Mouse (Mus musculus): ENCODE measurements around the gene Cuzd1.

Gene Cuzd1

GRCm38 (mm10) chr7:131322192-131322591 is at the start of gene Cuzd1:
Gene Cuzd1 (minus strand): TSS chr7:131322292.
- DNase-seq: no peak

- DNase-seq: no peak
Observed at GRCm38 (mm10) chr7:131371470-131371860, 49.4 kb upstream of the Cuzd1 start.

DNA sequence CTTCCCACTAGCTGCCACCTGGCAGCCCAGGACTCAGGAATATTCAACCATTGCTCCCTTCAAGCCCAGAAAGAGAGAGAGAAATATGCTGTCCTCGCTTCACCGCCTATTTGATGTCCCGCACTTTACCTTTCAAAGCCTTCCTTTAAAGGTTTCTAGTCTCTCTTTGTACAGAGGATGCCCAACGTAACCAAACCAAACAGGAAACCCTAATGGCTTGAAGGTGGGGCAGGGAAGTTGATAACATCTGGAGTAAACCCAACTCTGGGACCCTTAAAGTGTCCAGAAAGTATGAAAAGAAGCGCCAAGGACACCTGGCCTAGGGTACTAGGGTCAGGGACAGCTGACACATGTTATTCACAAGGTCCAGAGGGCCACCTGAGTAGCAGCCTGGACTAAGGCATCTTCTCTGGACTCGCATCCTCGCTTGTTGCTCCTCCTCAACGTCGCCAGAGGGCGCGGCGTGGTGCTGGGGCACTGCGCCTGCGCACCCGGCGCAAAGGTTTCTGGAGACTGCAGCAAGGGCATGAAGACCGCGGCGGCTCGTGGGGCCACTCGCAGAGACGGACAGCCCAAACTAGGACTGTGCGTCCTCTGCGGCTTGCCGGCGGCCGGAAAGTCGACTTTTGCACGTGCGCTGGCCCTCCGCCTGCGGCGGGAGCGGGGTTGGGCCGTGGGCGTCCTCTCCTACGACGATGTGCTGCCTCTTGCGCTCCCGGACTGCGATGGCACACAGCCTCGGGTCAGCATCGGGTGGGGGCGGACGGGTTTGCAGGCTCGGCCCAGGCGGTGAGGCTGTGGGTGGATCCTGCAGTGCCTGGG is 48.8 kb upstream of the Cuzd1 start, which contains the start of gene Pstk:
Pstk (plus strand) TSS at position 494 of the 822 bp plus-strand sequence.
- DNase-seq: peak; percentile 93

DNA sequence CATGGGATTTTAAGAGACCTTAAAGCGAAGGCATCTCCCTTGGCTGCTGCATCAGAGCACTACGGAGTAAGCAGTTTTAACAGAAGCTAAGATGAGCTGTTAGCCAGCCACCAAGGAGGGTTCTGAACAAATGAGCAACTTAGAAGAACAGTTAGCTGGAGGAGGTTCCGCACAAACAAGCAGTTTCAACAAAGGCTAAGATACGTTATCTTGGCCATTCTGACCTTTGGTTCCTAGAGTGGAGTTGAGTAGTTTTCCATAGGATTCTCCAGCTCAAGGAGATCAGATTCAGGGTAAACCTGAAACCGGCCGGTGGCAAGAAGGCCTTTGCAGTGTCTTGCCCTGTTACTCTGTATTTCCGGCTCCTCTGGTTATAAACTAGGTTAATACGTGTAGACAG is 42.0 kb upstream of the Cuzd1 start:
- DNase-seq: no peak

GRCm38 (mm10) chr7:131362615-131363300 is 40.7 kb upstream of the Cuzd1 start, which contains the start of gene 2310057M21Rik:
Gene 2310057M21Rik (minus strand): TSS chr7:131362759.
- peak; percentile 93 for DNase-seq

- DNase-seq: no peak
Observed at GRCm38 (mm10) chr7:131362269-131362614, 40.1 kb upstream of the Cuzd1 start.

GRCm38 (mm10) chr7:131356105-131356504 is 34.0 kb upstream of the Cuzd1 start:
- DNase-seq: no peak

DNA sequence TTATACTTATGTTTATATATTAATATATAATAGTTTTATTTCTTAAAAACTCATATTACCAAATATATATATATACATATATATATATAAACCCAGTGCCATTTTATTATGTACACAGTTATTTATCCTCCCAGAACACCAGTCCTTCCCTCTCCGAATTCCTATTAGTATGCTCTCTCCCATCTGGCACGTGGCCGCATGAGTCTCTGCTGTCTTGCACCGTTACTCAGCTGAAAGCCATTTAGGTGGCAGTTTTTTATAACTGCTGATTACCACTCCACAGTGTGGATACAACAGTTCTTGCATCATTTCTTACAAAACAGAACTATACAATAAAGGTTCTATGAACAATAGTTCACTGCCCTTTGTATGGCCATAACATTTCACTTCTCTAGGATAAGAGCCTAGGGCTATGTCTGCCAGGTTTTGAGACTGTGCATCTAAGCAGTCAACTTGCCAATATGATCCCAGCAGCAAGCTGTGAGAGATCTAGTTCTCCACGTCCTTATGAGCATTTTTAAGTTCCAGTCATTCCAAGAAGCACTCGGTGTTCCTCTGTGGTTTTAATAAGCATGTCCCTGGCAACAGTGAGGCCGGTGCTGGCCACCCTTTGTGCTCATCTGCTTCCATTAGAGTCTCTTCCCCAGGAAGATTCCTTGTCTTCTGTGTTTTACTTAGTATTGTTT is 23.9 kb upstream of the Cuzd1 start:
- DNase-seq: no peak

GRCm38 (mm10) chr7:131337502-131338068 is 15.5 kb upstream of the Cuzd1 start:
- no peak for DNase-seq

DNA sequence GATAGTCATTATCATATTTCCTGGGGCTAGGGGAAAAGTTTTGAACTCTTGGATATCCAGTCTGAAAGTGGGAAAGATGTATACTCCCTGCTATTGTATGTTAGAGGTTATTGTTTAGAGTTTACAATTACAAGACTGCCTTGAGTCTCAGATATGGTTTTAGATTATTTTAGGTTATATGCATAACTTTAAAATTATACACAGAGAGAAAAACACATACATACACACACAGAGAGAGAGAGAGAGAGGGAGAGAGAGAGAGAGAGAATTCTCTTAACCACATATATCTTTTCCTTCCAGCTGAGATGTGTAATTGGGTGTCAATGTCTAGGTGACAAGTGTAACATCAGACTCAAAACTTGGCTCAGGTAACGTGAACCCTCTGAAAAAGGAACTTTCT is 11.5 kb upstream of the Cuzd1 start, which contains the start of gene Fam24a:
Fam24a (plus strand) TSS at position 301 of the 400 bp plus-strand sequence.
- no peak for DNase-seq

GRCm38 (mm10) chr7:131331688-131332087 is 9.6 kb upstream of the Cuzd1 start:
- DNase-seq: no peak

GRCm38 (mm10) chr7:131329416-131329815 is 7.3 kb upstream of the Cuzd1 start, which contains the start of gene Fam24b:
Gene Fam24b (minus strand): TSS chr7:131329516.
- no peak for DNase-seq

DNA sequence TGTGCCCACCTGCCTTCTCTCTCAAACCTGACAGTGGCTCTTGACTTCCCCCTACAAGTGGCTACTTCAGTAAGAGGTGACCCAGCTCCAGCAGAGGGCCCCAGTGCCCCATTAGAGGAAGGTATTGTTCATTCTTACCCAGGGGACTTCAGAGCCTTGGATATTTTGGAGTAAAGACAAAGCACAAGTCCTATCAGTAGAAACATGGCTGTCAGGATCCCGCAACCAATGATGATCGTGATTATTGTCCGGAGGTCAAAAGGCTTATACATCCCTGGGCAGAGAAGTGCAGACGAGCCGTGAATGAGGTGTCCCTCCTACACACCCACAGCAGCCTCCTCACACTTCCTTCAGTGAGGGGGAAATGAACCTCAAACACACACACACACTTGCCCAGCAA is 5.0 kb upstream of the Cuzd1 start:
- no peak for DNase-seq

DNA sequence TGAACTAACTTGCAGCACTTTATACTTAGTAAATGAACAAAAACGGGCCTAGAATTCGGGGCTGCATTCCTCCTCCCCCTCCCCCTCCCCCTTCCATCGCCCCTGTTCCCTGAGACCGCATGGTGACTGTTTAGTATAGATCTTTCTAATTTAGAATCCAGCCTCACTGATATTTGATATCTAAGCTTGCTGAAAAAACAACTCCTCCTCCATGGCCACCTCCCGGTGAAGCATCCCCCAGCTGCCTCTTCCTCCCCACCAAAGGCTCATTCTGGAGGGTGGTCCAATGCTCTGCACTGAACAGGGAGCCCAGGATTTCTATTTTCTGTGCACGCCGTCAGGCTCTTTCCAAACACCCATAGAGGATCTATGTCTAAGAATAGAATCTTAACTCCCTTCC is 3.8 kb downstream of the Cuzd1 start:
- no peak for DNase-seq

GRCm38 (mm10) chr7:131317587-131317986 is 4.5 kb downstream of the Cuzd1 start:
- no peak for DNase-seq

DNA sequence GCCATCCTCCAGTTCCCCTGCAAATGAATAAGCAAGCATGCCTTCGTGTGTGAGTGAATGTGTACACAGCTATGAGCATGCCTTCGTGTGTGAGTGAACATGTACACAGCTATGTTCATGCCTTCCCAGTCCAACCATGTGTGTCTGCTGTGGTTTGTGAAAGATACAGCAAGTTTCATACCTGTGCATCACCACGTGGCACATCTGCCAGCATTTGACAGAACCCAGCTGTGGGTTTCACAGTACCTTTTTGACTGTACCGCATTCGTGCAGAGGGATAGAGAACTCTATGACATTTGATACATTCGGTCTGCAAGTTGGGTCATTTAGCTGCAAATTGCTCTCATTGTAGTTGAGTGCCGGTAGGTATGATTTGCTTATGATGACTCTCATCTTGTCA is 7.6 kb downstream of the Cuzd1 start:
- no peak for DNase-seq

GRCm38 (mm10) chr7:131306733-131307132 is 15.4 kb downstream of the Cuzd1 start:
- no peak for DNase-seq

DNA sequence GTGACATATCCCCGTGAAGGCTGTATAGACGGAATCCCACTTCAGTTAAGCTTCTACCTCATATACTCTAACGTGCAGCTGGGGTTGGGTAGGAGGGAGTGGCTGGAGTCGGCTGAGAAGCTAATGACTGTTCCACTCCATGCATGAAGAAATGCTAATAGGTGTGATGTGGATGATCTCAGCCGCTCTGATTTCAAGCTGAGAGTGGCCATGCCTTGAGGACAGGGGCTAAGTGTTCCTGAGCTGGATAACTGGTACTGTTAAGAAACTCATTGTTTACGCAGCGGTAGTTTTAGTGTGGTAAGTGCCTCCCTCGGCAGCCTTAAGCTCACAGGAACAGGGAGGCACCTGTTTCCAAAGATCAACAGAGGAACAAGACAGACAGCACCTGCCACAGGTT is 18.8 kb downstream of the Cuzd1 start:
- DNase-seq: no peak

DNA sequence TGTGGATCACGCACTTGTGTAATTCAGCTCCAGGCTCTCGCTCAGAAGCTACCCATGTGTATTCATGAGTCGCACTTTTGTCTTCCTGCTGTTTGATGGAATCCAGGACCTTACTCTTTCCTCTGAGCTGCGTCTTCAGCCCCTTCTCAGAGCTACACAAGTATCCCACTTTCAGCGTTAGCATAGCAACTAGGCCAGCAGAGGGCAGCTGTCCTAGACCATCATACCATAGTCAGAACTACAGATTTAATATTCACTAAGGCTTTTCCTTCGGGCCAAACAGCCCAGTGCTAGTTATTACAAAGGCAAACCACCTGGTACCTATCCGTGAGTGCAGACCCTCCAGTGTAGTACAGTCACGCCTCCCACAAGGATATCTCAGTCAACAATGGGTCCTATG is 24.9 kb downstream of the Cuzd1 start:
- DNase-seq: no peak

GRCm38 (mm10) chr7:131265851-131266250 is 56.2 kb downstream of the Cuzd1 start:
- DNase-seq: no peak

GRCm38 (mm10) chr7:131264251-131264650 is 57.8 kb downstream of the Cuzd1 start:
- no peak for DNase-seq

DNA sequence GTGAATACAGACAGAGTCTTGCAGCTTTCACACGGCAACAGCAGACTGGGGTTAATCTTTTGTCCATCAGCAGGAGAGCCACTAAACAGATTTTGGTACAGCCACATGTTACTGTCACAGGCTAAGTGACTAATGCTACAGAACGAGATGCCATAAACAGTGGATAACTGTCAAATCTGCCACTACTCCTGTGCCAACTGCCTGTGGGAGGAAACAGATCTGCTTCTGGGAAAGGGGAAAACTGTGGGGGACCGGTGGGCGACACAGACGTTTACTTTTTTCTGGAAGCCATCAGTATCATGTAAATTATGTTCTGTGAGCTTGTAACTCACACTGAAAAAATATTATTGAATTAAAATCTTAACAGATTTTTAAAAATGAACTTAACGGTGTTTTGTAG is 61.1 kb downstream of the Cuzd1 start:
- DNase-seq: no peak

Data from kidney, adult 18-20 months (tissue).